Mouse (Mus musculus): ENCODE data around the gene Mtch1. TPM values are rescaled to one million over a fixed set of nuclear protein-coding genes. Genes with fewer than 3 reads are reported as not detected.

The Mtch1 gene
- polyA plus RNA-seq, 1 experiment from 2014 or later, result 467 TPM

- no peak overlapping the region for H3K4me2 ChIP-seq
- no peak overlapping the region for H3K4me3 ChIP-seq
- no peaks in the 10 kb centered on the region for H3K36me3 ChIP-seq
- H3K27me3 ChIP-seq, result no peaks in the 10 kb centered on the region
- H3K27ac ChIP-seq (replicated peaks), result no peak overlapping the region
- no peak for ATAC-seq (ENCODE audit: low read depth)
- 72% methylated on average over 9 of the region's 9 CpGs for WGBS
- no peaks in the 10 kb centered on the region for H3K9me3 ChIP-seq
- H3K4me1 ChIP-seq (replicated peaks), result peaks cover 6% of the 10 kb centered on the region; the same call in 1 of the 2 replicates
- no peak overlapping the region for H3K9ac ChIP-seq
Observed at GRCm38 (mm10) chr17:29383923-29384322, 36.2 kb upstream of the Mtch1 start.

- Histone ChIP-seq H3K4me2 (no peak overlapping the region), H3K9me3 (no peaks in the 10 kb centered on the region), H3K27me3 (no peaks in the 10 kb centered on the region), H3K9ac (no peak overlapping the region), H3K27ac (replicated peaks) (no peak overlapping the region), H3K36me3 (no peaks in the 10 kb centered on the region), H3K4me3 (no peak overlapping the region), H3K4me1 (replicated peaks) (peaks cover 6% of the 10 kb centered on the region; the same call in 1 of the 2 replicates)
- WGBS, result 59% methylated on average over 11 of the region's 11 CpGs
- no peak for ATAC-seq (ENCODE audit: low read depth)
Observed at GRCm38 (mm10) chr17:29382417-29382816, 34.7 kb upstream of the Mtch1 start.

GRCm38 (mm10) chr17:29381472-29381871 lies 33.7 kb upstream of the Mtch1 start:
- Histone ChIP-seq H3K36me3 (no peaks in the 10 kb centered on the region), H3K4me3 (no peak overlapping the region), H3K4me1 (replicated peaks) (peaks cover 6% of the 10 kb centered on the region; the same call in 1 of the 2 replicates), H3K27me3 (no peaks in the 10 kb centered on the region), H3K27ac (replicated peaks) (no peak overlapping the region), H3K9me3 (no peaks in the 10 kb centered on the region), H3K4me2 (no peak overlapping the region), H3K9ac (no peak overlapping the region)
- WGBS, result 29% methylated on average over 7 of the region's 7 CpGs
- no peak for ATAC-seq (ENCODE audit: low read depth)

DNA sequence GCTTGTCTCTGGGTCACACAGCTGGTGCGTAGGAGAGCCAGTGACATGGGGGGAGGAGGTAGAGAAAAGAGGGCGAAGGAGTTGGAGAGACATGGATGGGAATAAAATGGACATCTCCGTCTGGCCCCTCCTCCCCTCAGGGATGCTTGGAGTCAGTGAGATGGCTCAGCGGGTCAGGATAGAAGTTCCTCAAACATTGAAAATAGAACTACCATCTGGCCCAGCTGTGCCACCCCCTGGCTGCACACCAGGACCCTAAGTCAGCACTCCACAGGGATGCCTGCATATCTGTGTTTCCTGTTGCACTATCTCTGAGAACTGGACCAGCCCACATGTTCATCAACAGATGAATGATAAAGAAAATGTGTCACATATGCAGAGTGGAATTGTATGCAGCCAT lies 32.5 kb upstream of the Mtch1 start:
- Histone ChIP-seq H3K9me3 (no peaks in the 10 kb centered on the region), H3K9ac (no peak overlapping the region), H3K4me1 (replicated peaks) (peaks cover 6% of the 10 kb centered on the region; the same call in 1 of the 2 replicates), H3K27ac (replicated peaks) (no peak overlapping the region), H3K27me3 (no peaks in the 10 kb centered on the region), H3K4me2 (no peak overlapping the region), H3K36me3 (no peaks in the 10 kb centered on the region), H3K4me3 (no peak overlapping the region)
- 78% methylated on average over 4 of the region's 4 CpGs for WGBS
- no peak for ATAC-seq (ENCODE audit: low read depth)

DNA sequence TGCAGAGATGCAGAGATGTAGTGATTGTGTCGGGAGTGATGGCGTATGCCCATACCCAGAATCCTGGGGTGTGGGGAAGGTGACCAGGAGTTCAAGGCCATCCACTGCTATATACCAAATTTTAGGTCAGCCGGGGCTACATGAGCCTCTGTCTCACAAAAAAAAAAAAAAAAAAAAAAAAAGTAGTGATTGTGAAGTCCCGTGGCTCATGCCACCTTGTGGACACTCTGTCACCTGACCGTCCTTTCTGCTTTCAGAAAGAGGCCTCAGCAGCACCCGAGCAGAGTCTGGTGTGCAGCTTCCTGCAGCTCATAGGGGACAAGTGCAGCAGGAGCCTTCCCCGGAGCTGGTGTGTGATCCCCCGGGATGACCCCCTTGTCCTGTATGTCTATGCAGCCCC lies 30.3 kb upstream of the Mtch1 start:
- WGBS, result 73% methylated on average over 8 of the region's 8 CpGs
- Histone ChIP-seq H3K4me3 (no peak overlapping the region), H3K27ac (replicated peaks) (no peak overlapping the region), H3K9me3 (no peaks in the 10 kb centered on the region), H3K36me3 (no peaks in the 10 kb centered on the region), H3K9ac (no peak overlapping the region), H3K4me1 (replicated peaks) (no peaks in the 10 kb centered on the region; the same call in 1 of the 2 replicates), H3K27me3 (no peaks in the 10 kb centered on the region), H3K4me2 (no peak overlapping the region)
- ATAC-seq (ENCODE audit: low read depth), result no peak

DNA sequence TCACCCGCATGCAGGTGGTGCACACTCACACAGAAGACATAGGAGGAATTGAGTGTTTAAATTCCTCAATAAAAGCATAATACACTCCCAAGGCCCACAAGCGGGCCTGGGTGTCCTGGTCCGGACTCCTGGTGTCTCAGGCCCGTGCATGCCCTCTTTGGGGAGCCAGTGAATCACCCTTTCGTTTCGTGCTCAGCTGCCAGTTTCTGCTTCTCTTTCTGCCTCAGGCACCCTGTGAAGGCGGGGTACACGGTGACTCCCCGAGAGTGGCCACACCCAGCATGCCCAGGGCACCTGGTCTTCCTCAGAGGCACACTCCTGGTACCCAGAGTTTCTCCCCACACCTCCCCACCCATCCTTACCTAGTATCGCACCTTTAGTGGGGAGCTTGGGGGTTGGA lies 28.1 kb upstream of the Mtch1 start:
- Histone ChIP-seq H3K27me3 (no peaks in the 10 kb centered on the region), H3K4me3 (no peak overlapping the region), H3K27ac (replicated peaks) (no peak overlapping the region), H3K36me3 (no peaks in the 10 kb centered on the region), H3K9me3 (no peaks in the 10 kb centered on the region), H3K4me2 (no peak overlapping the region), H3K4me1 (replicated peaks) (no peaks in the 10 kb centered on the region), H3K9ac (no peak overlapping the region)
- 78% methylated on average over 10 of the region's 10 CpGs for WGBS
- ATAC-seq (ENCODE audit: low read depth), result no peak

- H3K9ac ChIP-seq, result 0 out of 2 replicates have a peak overlapping the region, but pooled peaks have one; percentile 0
- no peak overlapping the region for H3K4me2 ChIP-seq
- peak; percentile 76 for ATAC-seq (ENCODE audit: low read depth)
- no peaks in the 10 kb centered on the region for H3K36me3 ChIP-seq
- no peak overlapping the region for H3K4me3 ChIP-seq
- WGBS, result 7% methylated on average over 5 of the region's 5 CpGs
- no peaks in the 10 kb centered on the region; the same call in 1 of the 2 replicates for H3K4me1 ChIP-seq (replicated peaks)
- H3K9me3 ChIP-seq, result no peaks in the 10 kb centered on the region
- no peaks in the 10 kb centered on the region for H3K27me3 ChIP-seq
- H3K27ac ChIP-seq (replicated peaks), result no peak overlapping the region
Observed at GRCm38 (mm10) chr17:29370984-29371723, 23.4 kb upstream of the Mtch1 start.

DNA sequence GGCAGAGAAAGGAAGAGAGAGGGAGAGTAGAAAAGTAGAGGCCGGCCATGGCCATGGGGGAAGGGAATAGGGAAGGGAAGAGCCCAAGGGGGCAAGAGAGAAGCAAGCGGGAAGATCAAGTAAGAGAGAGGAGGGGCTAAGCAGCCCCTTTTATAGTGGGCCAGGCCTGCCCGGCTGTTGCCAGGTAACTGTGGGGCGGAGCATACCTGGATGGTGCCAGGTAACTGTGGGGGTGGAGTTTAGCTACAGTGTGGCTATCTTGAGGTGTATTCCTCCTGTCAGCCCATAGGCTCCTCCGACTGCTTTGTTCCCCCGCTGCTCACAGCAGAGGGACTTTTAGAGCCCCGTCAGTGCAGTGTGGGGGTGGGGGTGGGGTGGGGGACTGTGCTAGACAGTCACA lies 21.0 kb upstream of the Mtch1 start:
- Histone ChIP-seq H3K4me2 (no peak overlapping the region), H3K4me3 (no peak overlapping the region), H3K27me3 (no peaks in the 10 kb centered on the region), H3K27ac (replicated peaks) (no peak overlapping the region), H3K36me3 (no peaks in the 10 kb centered on the region), H3K9me3 (no peaks in the 10 kb centered on the region), H3K9ac (no peak overlapping the region), H3K4me1 (replicated peaks) (no peaks in the 10 kb centered on the region; the same call in 1 of the 2 replicates)
- 13% methylated on average over 7 of the region's 7 CpGs for WGBS
- no peak for ATAC-seq (ENCODE audit: low read depth)

GRCm38 (mm10) chr17:29365105-29365621 lies 17.4 kb upstream of the Mtch1 start:
- no peak for ATAC-seq (ENCODE audit: low read depth)
- Histone ChIP-seq H3K4me2 (no peak overlapping the region), H3K9ac (no peak overlapping the region), H3K36me3 (no peaks in the 10 kb centered on the region), H3K4me3 (no peak overlapping the region), H3K4me1 (replicated peaks) (no peaks in the 10 kb centered on the region; the same call in 1 of the 2 replicates), H3K9me3 (no peaks in the 10 kb centered on the region), H3K27ac (replicated peaks) (no peak overlapping the region), H3K27me3 (no peaks in the 10 kb centered on the region)
- WGBS, result 90% methylated on average over 13 of the region's 13 CpGs

DNA sequence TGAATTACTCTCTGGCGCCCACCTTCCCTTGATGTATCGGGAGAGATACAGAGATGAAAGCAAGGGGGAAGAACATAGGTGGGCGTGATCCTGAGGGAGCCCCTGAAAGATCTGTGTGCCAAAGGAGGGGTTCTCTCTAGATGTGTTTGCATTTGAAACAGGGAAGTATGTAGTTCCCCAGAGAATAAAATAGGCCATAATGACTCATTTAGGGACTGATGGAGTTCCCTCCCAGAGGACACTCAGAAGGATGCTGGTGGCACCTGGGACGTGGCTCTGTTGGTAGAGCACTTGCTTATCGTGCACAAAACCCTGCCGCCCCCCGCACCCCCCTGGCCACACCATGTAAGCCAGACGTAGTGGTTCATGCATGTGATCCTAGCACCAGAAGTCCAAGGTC lies 15.4 kb upstream of the Mtch1 start:
- no peaks in the 10 kb centered on the region for H3K36me3 ChIP-seq
- H3K9me3 ChIP-seq, result no peaks in the 10 kb centered on the region
- whole genome bisulfite sequencing, result 75% methylated on average over 8 of the region's 8 CpGs
- no peak overlapping the region for H3K4me3 ChIP-seq
- no peak overlapping the region for H3K4me2 ChIP-seq
- peaks cover 3% of the 10 kb centered on the region; the same call in 1 of the 2 replicates for H3K4me1 ChIP-seq (replicated peaks)
- ATAC-seq (ENCODE audit: low read depth), result no peak
- no peak overlapping the region for H3K9ac ChIP-seq
- H3K27ac ChIP-seq (replicated peaks), result no peak overlapping the region
- no peaks in the 10 kb centered on the region for H3K27me3 ChIP-seq

GRCm38 (mm10) chr17:29361982-29362691 lies 14.4 kb upstream of the Mtch1 start:
- H3K36me3 ChIP-seq, result no peaks in the 10 kb centered on the region
- 56% methylated on average over 8 of the region's 8 CpGs for WGBS
- no peak overlapping the region for H3K27ac ChIP-seq (replicated peaks)
- H3K27me3 ChIP-seq, result no peaks in the 10 kb centered on the region
- H3K4me3 ChIP-seq, result no peak overlapping the region
- peaks cover 10% of the 10 kb centered on the region for H3K4me1 ChIP-seq (replicated peaks)
- ATAC-seq (ENCODE audit: low read depth), result no peak
- H3K9ac ChIP-seq, result no peak overlapping the region
- H3K4me2 ChIP-seq, result no peak overlapping the region
- H3K9me3 ChIP-seq, result no peaks in the 10 kb centered on the region

DNA sequence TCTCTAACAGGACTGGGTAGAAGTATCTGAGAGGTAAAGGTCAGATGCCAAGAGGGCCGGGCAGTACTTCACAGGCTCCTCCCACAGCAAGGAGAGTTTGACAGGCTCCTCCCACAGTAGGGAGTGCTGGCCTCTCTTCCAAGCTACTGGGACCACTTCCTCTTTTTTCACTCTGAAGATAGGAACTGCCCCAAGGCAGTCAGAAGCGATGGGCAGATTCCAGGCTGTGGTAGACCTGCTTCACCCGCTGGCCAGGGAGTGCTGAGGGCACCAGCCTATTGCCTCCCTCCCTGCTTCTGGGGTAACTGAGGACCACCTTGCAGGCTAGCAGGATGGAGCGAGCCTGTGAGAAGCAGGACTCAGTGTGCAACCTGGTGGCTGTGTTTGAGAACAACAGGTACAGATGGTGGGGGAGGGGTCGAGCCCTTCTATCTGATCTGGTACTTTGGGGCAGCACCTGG lies 13.1 kb upstream of the Mtch1 start, which contains the start of gene Fgd2:
TSS of gene Fgd2 (plus strand) at position 154 of the 461 bp plus-strand sequence.
- ATAC-seq (ENCODE audit: low read depth), result no peak
- Histone ChIP-seq H3K4me1 (replicated peaks) (peaks cover 23% of the 10 kb centered on the region), H3K9me3 (no peaks in the 10 kb centered on the region), H3K27ac (replicated peaks) (no peak within 1 kb of the TSS), H3K9ac (no peak within 1 kb of the TSS), H3K4me2 (no peak within 1 kb of the TSS), H3K36me3 (no peaks in the 10 kb centered on the region), H3K27me3 (no peaks in the 10 kb centered on the region), H3K4me3 (no peak within 1 kb of the TSS)
- 24% methylated on average over 5 of the region's 5 CpGs for WGBS
